Mouse (Mus musculus) liver, adult 2 months (tissue): Measurements from ENCODE around the gene Cacna1s.

Experiments
- CTCF ChIP-seq: fragments of 200-500 bp; IDR thresholded peaks from 2 replicates; pipeline ENCODE4 v1.5.1; 2011; ENCODE audit warnings: low read depth, low read length, control low read depth
- POLR2A ChIP-seq: fragments of 200-500 bp; IDR thresholded peaks from 2 replicates; pipeline ENCODE4 v1.6.1; 2011; ENCODE audit warnings: low read length, control low read depth; ENCODE audit not compliant: insufficient read depth; ENCODE audit errors: extremely low read depth

- TF ChIP-seq CTCF (no peak), POLR2A (peak; percentile 80)
Observed at GRCm38 (mm10) chr1:136139990-136140640, 87.6 kb downstream of the Cacna1s start.
